Mouse (Mus musculus) neural tube, embryonic 15.5 days (tissue): ENCODE results near the gene Hspa12a. TPM values are rescaled to one million over a fixed set of nuclear protein-coding genes. Genes with fewer than 3 reads are reported as not detected.
A peak's percentile ranks its signal among the peaks of the same experiment; 100 is the strongest.

Source experiments
- ATAC-seq: fragments of 200-750 bp; cut with Nextera tagmentation; 2 replicates; pipeline ENCODE4 v1.8.0; 2017; ENCODE audit warnings: mild to moderate bottlenecking, moderate TSS enrichment, moderate library complexity; ENCODE audit not compliant: low FRiP score
- H3K27ac ChIP-seq: fragments of 300-500 bp; sonication (generic); replicated peaks from 2 replicates; pipeline ENCODE4 v1.5.1; 2015; ENCODE audit warnings: mild to moderate bottlenecking, inconsistent platforms
- H3K27me3 ChIP-seq: fragments of 300-500 bp; sonication (generic); replicated peaks from 2 replicates; pipeline ENCODE4 v1.6.1; 2015; ENCODE audit warnings: inconsistent platforms
- H3K36me3 ChIP-seq: fragments of 300-500 bp; sonication (generic); 2 replicates; pipeline ENCODE4 v1.6.1; 2015; ENCODE audit warnings: inconsistent platforms
- H3K4me1 ChIP-seq: fragments of 300-500 bp; sonication (generic); 2 replicates; pipeline ENCODE4 v1.6.1; 2015; ENCODE audit warnings: inconsistent platforms
- H3K4me2 ChIP-seq: fragments of 300-500 bp; sonication (generic); 2 replicates; pipeline ENCODE4 v1.6.1; 2015; ENCODE audit warnings: inconsistent platforms, mild to moderate bottlenecking, moderate library complexity
- H3K4me3 ChIP-seq: fragments of 300-500 bp; sonication (generic); replicated peaks from 2 replicates; pipeline ENCODE4 v1.5.1; 2015; ENCODE audit warnings: mild to moderate bottlenecking, inconsistent platforms
- H3K9ac ChIP-seq: fragments of 300-500 bp; sonication (generic); replicated peaks from 2 replicates; pipeline ENCODE4 v1.6.1; 2015; ENCODE audit warnings: mild to moderate bottlenecking, inconsistent platforms
- H3K9me3 ChIP-seq: fragments of 300-500 bp; sonication (generic); replicated peaks from 2 replicates; pipeline ENCODE4 v1.6.1; 2016; ENCODE audit warnings: inconsistent platforms
- WGBS: fragments of 180-500 bp; shearing (Covaris S2); methylation state at CpG from one replicate; pipeline ENCODE4 v1.1.7; 2015; ENCODE audit warnings: mixed read lengths; 5-methylcytosine and 5-hydroxymethylcytosine counted together
- polyA plus RNA-seq: library from polyadenylated mRNA; unstranded; fragments of >200 nt; fragmentation: Nextera tagmentation; extraction: Ambion mirVana; gene quantifications from 2 replicates; pipeline ENCODE4 v1.2.1, GENCODE M21; 2015

Gene Hspa12a
- polyA plus RNA-seq, 1 experiment from 2014 or later = 72.7 TPM

DNA sequence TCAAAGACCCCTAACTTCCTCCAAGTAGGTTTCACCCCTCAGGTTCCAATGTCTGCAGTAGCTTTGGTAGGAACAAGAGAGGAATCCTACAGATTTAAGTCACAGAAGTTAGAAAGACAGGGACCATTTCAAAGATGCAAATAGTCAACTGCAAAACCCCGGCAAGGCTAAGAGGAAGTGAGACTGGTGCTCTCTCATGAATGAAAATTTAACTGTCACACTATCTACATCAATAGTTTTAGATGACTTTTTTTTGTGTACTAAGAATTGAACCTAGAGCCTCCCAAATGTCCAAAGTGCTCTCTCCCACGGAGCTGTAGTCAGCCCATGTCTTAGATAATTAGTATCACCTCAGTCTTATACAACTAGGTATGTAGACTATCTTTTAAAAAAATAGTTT is 110.5 kb downstream of the Hspa12a start:
- H3K4me2 ChIP-seq = no peak overlapping the region
- H3K4me3 ChIP-seq = no peak overlapping the region
- no peaks in the 10 kb centered on the region for H3K27me3 ChIP-seq
- WGBS = 78% methylated on average over 2 of the region's 2 CpGs
- H3K9me3 ChIP-seq = no peaks in the 10 kb centered on the region
- no peak for ATAC-seq
- peaks cover 63% of the 10 kb centered on the region for H3K4me1 ChIP-seq
- H3K36me3 ChIP-seq = no peaks in the 10 kb centered on the region
- no peak overlapping the region for H3K27ac ChIP-seq
- H3K9ac ChIP-seq = no peak overlapping the region

DNA sequence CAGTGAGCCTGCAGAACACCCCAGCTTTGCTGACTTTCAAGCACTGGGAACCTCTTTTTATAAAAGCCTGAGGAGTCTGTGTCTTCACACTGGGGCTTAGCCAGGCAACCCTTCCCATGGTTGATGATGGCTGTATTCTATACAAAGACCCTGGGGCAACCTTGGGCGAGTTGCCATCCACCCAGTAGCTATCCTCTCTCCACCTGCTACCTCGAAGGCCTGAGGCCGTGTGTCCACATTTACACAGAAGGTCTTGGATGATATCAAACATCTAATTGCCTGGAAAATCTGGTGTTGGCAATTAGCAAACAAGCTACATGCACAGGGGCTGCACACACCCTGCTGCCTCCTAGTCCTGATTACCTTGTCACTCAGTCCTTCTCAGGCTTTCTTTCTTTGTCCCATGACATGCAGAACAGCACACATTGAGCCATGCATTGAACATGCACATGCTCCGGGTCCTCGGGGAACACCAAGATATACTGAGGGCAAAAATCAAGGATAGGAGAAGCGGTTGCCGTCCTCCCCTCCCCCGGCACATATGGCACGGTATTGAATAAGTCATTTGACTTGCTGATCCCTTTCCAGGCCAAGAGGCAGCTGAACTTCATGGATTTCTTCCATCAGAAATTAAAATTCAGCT is 112.1 kb downstream of the Hspa12a start:
- Histone ChIP-seq H3K9ac (no peak overlapping the region), H3K27me3 (no peaks in the 10 kb centered on the region), H3K9me3 (no peaks in the 10 kb centered on the region), H3K4me1 (peaks cover 63% of the 10 kb centered on the region), H3K4me3 (no peak overlapping the region), H3K27ac (peak overlapping the region; percentile 73), H3K4me2 (no peak overlapping the region), H3K36me3 (no peaks in the 10 kb centered on the region)
- ATAC-seq = no peak
- WGBS = 43% methylated on average over 9 of the region's 9 CpGs

DNA sequence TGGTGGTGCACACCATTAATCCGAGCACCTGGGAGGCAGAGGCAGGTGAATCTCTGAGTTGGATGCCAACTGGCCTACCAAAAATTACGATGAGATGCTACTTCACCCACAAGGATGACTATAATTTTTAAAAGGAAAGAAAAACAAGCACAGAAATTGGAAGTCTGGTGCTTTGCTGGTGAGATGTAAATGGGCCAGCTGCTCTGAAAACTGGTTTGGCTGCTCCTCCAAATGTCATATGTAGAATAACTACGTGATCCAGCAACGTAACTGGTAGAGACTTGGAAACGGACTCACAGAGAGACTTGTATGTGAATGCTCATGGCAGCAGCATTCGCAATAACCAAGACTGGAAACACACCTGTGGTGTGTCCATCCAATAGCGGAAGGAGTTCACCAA is 113.3 kb downstream of the Hspa12a start:
- Histone ChIP-seq H3K4me1 (peaks cover 59% of the 10 kb centered on the region), H3K27ac (peak overlapping the region; percentile 73), H3K9ac (no peak overlapping the region), H3K4me3 (no peak overlapping the region), H3K36me3 (peaks cover 3% of the 10 kb centered on the region), H3K9me3 (no peaks in the 10 kb centered on the region), H3K4me2 (no peak overlapping the region), H3K27me3 (no peaks in the 10 kb centered on the region)
- 80% methylated on average over 7 of the region's 7 CpGs for WGBS
- ATAC-seq = no peak

GRCm38 (mm10) chr19:58829575-58829974 is 113.9 kb downstream of the Hspa12a start:
- Histone ChIP-seq H3K27me3 (no peaks in the 10 kb centered on the region), H3K27ac (peak overlapping the region; percentile 73), H3K9me3 (no peaks in the 10 kb centered on the region), H3K4me2 (no peak overlapping the region), H3K36me3 (peaks cover 9% of the 10 kb centered on the region), H3K4me3 (no peak overlapping the region), H3K9ac (no peak overlapping the region), H3K4me1 (peaks cover 57% of the 10 kb centered on the region)
- 35% methylated on average over 5 of the region's 5 CpGs for WGBS
- ATAC-seq = peak; percentile 76

GRCm38 (mm10) chr19:58827656-58828055 is 115.8 kb downstream of the Hspa12a start:
- no peaks in the 10 kb centered on the region for H3K27me3 ChIP-seq
- no peaks in the 10 kb centered on the region for H3K9me3 ChIP-seq
- peaks cover 16% of the 10 kb centered on the region for H3K36me3 ChIP-seq
- H3K4me3 ChIP-seq = no peak overlapping the region
- WGBS = 60% methylated on average over 7 of the region's 7 CpGs
- H3K4me2 ChIP-seq = no peak overlapping the region
- no peak for ATAC-seq
- no peak overlapping the region for H3K27ac ChIP-seq
- H3K4me1 ChIP-seq = peaks cover 47% of the 10 kb centered on the region
- no peak overlapping the region for H3K9ac ChIP-seq

- H3K4me1 ChIP-seq = peaks cover 24% of the 10 kb centered on the region
- no peak overlapping the region for H3K4me3 ChIP-seq
- peaks cover 28% of the 10 kb centered on the region for H3K36me3 ChIP-seq
- 88% methylated on average over 1 of the region's 1 CpGs for WGBS
- no peaks in the 10 kb centered on the region for H3K27me3 ChIP-seq
- H3K9ac ChIP-seq = no peak overlapping the region
- no peak overlapping the region for H3K4me2 ChIP-seq
- ATAC-seq = no peak
- H3K27ac ChIP-seq = no peak overlapping the region
- H3K9me3 ChIP-seq = no peaks in the 10 kb centered on the region
Measured at GRCm38 (mm10) chr19:58824316-58824715, 119.1 kb downstream of the Hspa12a start.

GRCm38 (mm10) chr19:58823301-58823700 is 120.2 kb downstream of the Hspa12a start:
- H3K36me3 ChIP-seq = peaks cover 34% of the 10 kb centered on the region
- no peak for ATAC-seq
- no peak overlapping the region for H3K4me2 ChIP-seq
- H3K4me3 ChIP-seq = no peak overlapping the region
- no peak overlapping the region for H3K27ac ChIP-seq
- H3K27me3 ChIP-seq = no peaks in the 10 kb centered on the region
- H3K9ac ChIP-seq = no peak overlapping the region
- H3K9me3 ChIP-seq = no peaks in the 10 kb centered on the region
- H3K4me1 ChIP-seq = peaks cover 13% of the 10 kb centered on the region
- 82% methylated on average over 3 of the region's 3 CpGs for WGBS

- Histone ChIP-seq H3K4me3 (no peak overlapping the region), H3K9me3 (no peaks in the 10 kb centered on the region), H3K4me2 (no peak overlapping the region), H3K27me3 (no peaks in the 10 kb centered on the region), H3K36me3 (peaks cover 34% of the 10 kb centered on the region), H3K4me1 (peaks cover 11% of the 10 kb centered on the region), H3K9ac (no peak overlapping the region), H3K27ac (peak overlapping the region; percentile 42)
- no peak for ATAC-seq
- WGBS = 28% methylated on average over 20 of the region's 20 CpGs
Measured at GRCm38 (mm10) chr19:58822454-58823200, 120.8 kb downstream of the Hspa12a start.

- H3K4me1 ChIP-seq = peaks cover 11% of the 10 kb centered on the region
- peaks cover 18% of the 10 kb centered on the region for H3K36me3 ChIP-seq
- no peak for ATAC-seq
- no peaks in the 10 kb centered on the region for H3K27me3 ChIP-seq
- H3K9ac ChIP-seq = no peak overlapping the region
- no peaks in the 10 kb centered on the region for H3K9me3 ChIP-seq
- WGBS = 86% methylated on average over 14 of the region's 14 CpGs
- H3K4me3 ChIP-seq = no peak overlapping the region
- H3K4me2 ChIP-seq = no peak overlapping the region
- no peak overlapping the region for H3K27ac ChIP-seq
Measured at GRCm38 (mm10) chr19:58818571-58819415, 124.7 kb downstream of the Hspa12a start.

- peaks cover 4% of the 10 kb centered on the region for H3K4me1 ChIP-seq
- no peak overlapping the region for H3K27ac ChIP-seq
- no peak overlapping the region for H3K9ac ChIP-seq
- 83% methylated on average over 11 of the region's 11 CpGs for WGBS
- no peaks in the 10 kb centered on the region for H3K9me3 ChIP-seq
- no peak overlapping the region for H3K4me2 ChIP-seq
- no peaks in the 10 kb centered on the region for H3K27me3 ChIP-seq
- H3K4me3 ChIP-seq = no peak overlapping the region
- peaks cover 18% of the 10 kb centered on the region for H3K36me3 ChIP-seq
- no peak for ATAC-seq
Measured at GRCm38 (mm10) chr19:58817398-58817797, 126.1 kb downstream of the Hspa12a start.

- ATAC-seq = no peak
- Histone ChIP-seq H3K4me2 (no peak overlapping the region), H3K9me3 (no peaks in the 10 kb centered on the region), H3K9ac (no peak overlapping the region), H3K27me3 (no peaks in the 10 kb centered on the region), H3K4me1 (no peaks in the 10 kb centered on the region), H3K36me3 (peaks cover 18% of the 10 kb centered on the region), H3K4me3 (no peak overlapping the region), H3K27ac (no peak overlapping the region)
- 57% methylated on average over 17 of the region's 17 CpGs for WGBS
Measured at GRCm38 (mm10) chr19:58816453-58817041, 126.9 kb downstream of the Hspa12a start.
